Mouse (Mus musculus): ENCODE results near the gene Zfand3.

DNA sequence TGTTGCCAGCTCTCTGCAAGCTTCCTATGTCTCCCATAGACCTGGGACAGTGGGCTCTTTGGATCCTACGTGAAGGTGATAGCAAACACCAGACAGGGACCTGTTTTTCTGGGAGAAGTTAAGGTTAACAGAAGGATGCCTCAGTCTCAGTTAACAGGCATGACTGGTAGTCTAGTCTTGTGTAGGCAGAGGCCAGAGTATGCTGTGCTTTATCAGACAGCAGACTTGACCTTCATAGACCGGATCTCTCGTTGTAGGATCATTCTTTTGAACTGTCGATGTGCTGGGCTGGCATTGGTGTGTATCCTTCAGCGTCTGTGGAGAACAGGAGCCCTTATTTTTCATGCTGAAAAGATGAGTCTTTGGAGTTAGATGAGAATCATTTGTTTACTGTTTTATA lies 54.5 kb downstream of the Zfand3 start:
- no peak for TF ChIP-seq CTCF (IDR thresholded peaks at IDR 0.05; ENCODE audit: low read depth, low read length)
- no peak for TF ChIP-seq POLR2A (IDR thresholded peaks at IDR 0.05; ENCODE audit: insufficient read depth, low read length)
- no peak for TF ChIP-seq EP300 (IDR thresholded peaks at IDR 0.05; ENCODE audit: insufficient read depth, low read depth, low read length)

Measured in ES-Bruce4 (cell line).